Mouse (Mus musculus) heart, adult 2 months (tissue): Measurements from ENCODE around the gene Zfp414.

Experiments
- CTCF ChIP-seq: fragments of 200-600 bp; IDR thresholded peaks from 2 replicates; pipeline ENCODE4 v1.8.1; 2022; ENCODE audit warnings: antibody characterized with exemption, mild to moderate bottlenecking, moderate library complexity
- POLR2A ChIP-seq: fragments of 200-500 bp; IDR thresholded peaks from 2 replicates; pipeline ENCODE4 v1.6.1; 2011; ENCODE audit warnings: mild to moderate bottlenecking, low read depth, low read length, control low read depth; ENCODE audit not compliant: insufficient read depth

GRCm38 (mm10) chr17:33639743-33640142 lies 10.9 kb downstream of the Zfp414 start:
- TF ChIP-seq CTCF: no peak
- no peak for TF ChIP-seq POLR2A
